Mouse (Mus musculus): ENCODE data around the gene Rin2. TPM values are rescaled to one million over a fixed set of nuclear protein-coding genes. Genes with fewer than 3 reads are reported as not detected.
A peak's percentile ranks its signal among the peaks of the same experiment; 100 is the strongest.
"Not testable (repeated sequence)": the region's sequence is repeated elsewhere in the genome, so short reads cannot be mapped to it uniquely, and the experiment has no call there.

Rin2 gene
- total and polyA plus RNA-seq, 2 experiments from 2014 or later, result 13.1 to 16.8 TPM

GRCm38 (mm10) chr2:145888766-145889480 lies 213.9 kb downstream of the Rin2 start:
- Histone ChIP-seq H3K36me3 (replicated peaks; ENCODE audit: control insufficient read depth, insufficient read depth, low read length) (peaks cover 32% of the 10 kb centered on the region), H3K4me3 (ENCODE audit: low read depth, low read length) (no peak overlapping the region), H3K9ac (replicated peaks; ENCODE audit: low read depth, low read length) (no peak overlapping the region), H3K27ac (ENCODE audit: low read depth) (peak overlapping the region; percentile 94), H3K9me3 (replicated peaks; ENCODE audit: control insufficient read depth, low read length) (no peaks in the 10 kb centered on the region), H3K4me2 (ENCODE audit: low read depth, low read length) (peak overlapping the region; percentile 19; the same call in 1 of the 2 replicates), H3K4me1 (ENCODE audit: control insufficient read depth, insufficient read depth) (peaks cover 22% of the 10 kb centered on the region), H3K27me3 (ENCODE audit: control insufficient read depth, insufficient read depth, low read length) (no peaks in the 10 kb centered on the region)
- ATAC-seq (ENCODE audit: insufficient read depth, low read depth) (peak; percentile 9), DNase-seq (ENCODE audit: low spot score) (no peak)
- TF ChIP-seq CTCF (IDR thresholded peaks at IDR 0.05; ENCODE audit: low read depth), result no peak
- no peak for TF ChIP-seq EP300 (IDR thresholded peaks at IDR 0.05; ENCODE audit: low read depth)
- 39% methylated on average over 6 of the region's 6 CpGs for WGBS

- Histone ChIP-seq H3K9ac (replicated peaks; ENCODE audit: low read depth, low read length) (no peak overlapping the region), H3K27ac (ENCODE audit: low read depth) (no peak overlapping the region), H3K4me1 (ENCODE audit: control insufficient read depth, insufficient read depth) (peaks cover 22% of the 10 kb centered on the region), H3K9me3 (replicated peaks; ENCODE audit: control insufficient read depth, low read length) (no peaks in the 10 kb centered on the region), H3K4me2 (ENCODE audit: low read depth, low read length) (no peak overlapping the region), H3K4me3 (ENCODE audit: low read depth, low read length) (no peak overlapping the region), H3K36me3 (replicated peaks; ENCODE audit: control insufficient read depth, insufficient read depth, low read length) (peaks cover 21% of the 10 kb centered on the region), H3K27me3 (ENCODE audit: control insufficient read depth, insufficient read depth, low read length) (no peaks in the 10 kb centered on the region)
- TF ChIP-seq CTCF (IDR thresholded peaks at IDR 0.05; ENCODE audit: low read depth) (no peak), EP300 (IDR thresholded peaks at IDR 0.05; ENCODE audit: low read depth) (no peak)
- ATAC-seq (ENCODE audit: insufficient read depth, low read depth) (no peak), DNase-seq (ENCODE audit: low spot score) (no peak)
- WGBS, result 62% methylated on average over 2 of the region's 2 CpGs
Observed at GRCm38 (mm10) chr2:145890571-145890970, 215.6 kb downstream of the Rin2 start.

GRCm38 (mm10) chr2:145893756-145894155 lies 218.7 kb downstream of the Rin2 start:
- no peak for TF ChIP-seq CTCF (IDR thresholded peaks at IDR 0.05; ENCODE audit: low read depth)
- TF ChIP-seq EP300 (IDR thresholded peaks at IDR 0.05; ENCODE audit: low read depth), result no peak
- Histone ChIP-seq H3K4me3 (ENCODE audit: low read depth, low read length) (no peak overlapping the region), H3K27me3 (ENCODE audit: control insufficient read depth, insufficient read depth, low read length) (no peaks in the 10 kb centered on the region), H3K4me1 (ENCODE audit: control insufficient read depth, insufficient read depth) (peaks cover 9% of the 10 kb centered on the region), H3K9ac (replicated peaks; ENCODE audit: low read depth, low read length) (no peak overlapping the region), H3K4me2 (ENCODE audit: low read depth, low read length) (no peak overlapping the region), H3K27ac (ENCODE audit: low read depth) (no peak overlapping the region), H3K36me3 (replicated peaks; ENCODE audit: control insufficient read depth, insufficient read depth, low read length) (no peaks in the 10 kb centered on the region), H3K9me3 (replicated peaks; ENCODE audit: control insufficient read depth, low read length) (no peaks in the 10 kb centered on the region)
- WGBS, result 96% methylated on average over 6 of the region's 6 CpGs
- ATAC-seq (ENCODE audit: insufficient read depth, low read depth) (no peak), DNase-seq (ENCODE audit: low spot score) (no peak)

- H3K4me2 ChIP-seq (ENCODE audit: low read depth, low read length), result no peak overlapping the region
- H3K27ac ChIP-seq (ENCODE audit: low read depth), result no peak overlapping the region
- 75% methylated on average over 9 of the region's 9 CpGs for WGBS
- no peaks in the 10 kb centered on the region for H3K36me3 ChIP-seq (replicated peaks; ENCODE audit: control insufficient read depth, insufficient read depth, low read length)
- TF ChIP-seq EP300 (IDR thresholded peaks at IDR 0.05; ENCODE audit: low read depth) (no peak), CTCF (IDR thresholded peaks at IDR 0.05; ENCODE audit: low read depth) (no peak)
- ATAC-seq (ENCODE audit: insufficient read depth, low read depth) (no peak), DNase-seq (ENCODE audit: low spot score) (no peak)
- H3K27me3 ChIP-seq (ENCODE audit: control insufficient read depth, insufficient read depth, low read length), result no peaks in the 10 kb centered on the region
- no peak overlapping the region for H3K4me3 ChIP-seq (ENCODE audit: low read depth, low read length)
- no peaks in the 10 kb centered on the region for H3K9me3 ChIP-seq (replicated peaks; ENCODE audit: control insufficient read depth, low read length)
- no peak overlapping the region for H3K9ac ChIP-seq (replicated peaks; ENCODE audit: low read depth, low read length)
- H3K4me1 ChIP-seq (ENCODE audit: control insufficient read depth, insufficient read depth), result no peaks in the 10 kb centered on the region
Observed at GRCm38 (mm10) chr2:145898106-145898505, 223.1 kb downstream of the Rin2 start.

- H3K4me1 ChIP-seq (ENCODE audit: control insufficient read depth, insufficient read depth), result peaks cover 15% of the 10 kb centered on the region
- WGBS, result 58% methylated on average over 8 of the region's 8 CpGs
- H3K27ac ChIP-seq (ENCODE audit: low read depth); H3K9me3 ChIP-seq (replicated peaks; ENCODE audit: control insufficient read depth, low read length); H3K9ac ChIP-seq (replicated peaks; ENCODE audit: low read depth, low read length); H3K4me2 ChIP-seq (ENCODE audit: low read depth, low read length); H3K27me3 ChIP-seq (ENCODE audit: control insufficient read depth, insufficient read depth, low read length); ATAC-seq (ENCODE audit: insufficient read depth, low read depth); H3K4me3 ChIP-seq (ENCODE audit: low read depth, low read length); DNase-seq (ENCODE audit: low spot score); H3K36me3 ChIP-seq (replicated peaks; ENCODE audit: control insufficient read depth, insufficient read depth, low read length): not testable (repeated sequence)
Observed at GRCm38 (mm10) chr2:145900318-145900717, 225.3 kb downstream of the Rin2 start.

- H3K9ac ChIP-seq (replicated peaks; ENCODE audit: low read depth, low read length), result peak within 1 kb of the TSS; percentile 94; the same call in 1 of the 2 replicates
Observed at GRCm38 (mm10) chr2:145901861-145902260, 226.8 kb downstream of the Rin2 start, which contains the start of gene Naa20. TSS of gene Naa20 (plus strand) at chr2:145902099.

More at GRCm38 (mm10) chr2:145901861-145902260, 226.8 kb downstream of the Rin2 start, which contains the start of gene Naa20:
- no peaks in the 10 kb centered on the region for H3K9me3 ChIP-seq (replicated peaks; ENCODE audit: control insufficient read depth, low read length)
- DNase-seq (ENCODE audit: low spot score), result no peak
- peak within 1 kb of the TSS; percentile 69 for H3K4me2 ChIP-seq (ENCODE audit: low read depth, low read length)
- TF ChIP-seq CTCF (IDR thresholded peaks at IDR 0.05; ENCODE audit: low read depth), result no peak; the same call in 1 of the 2 replicates
- TF ChIP-seq EP300 (IDR thresholded peaks at IDR 0.05; ENCODE audit: low read depth), result no peak
- WGBS, result 81% methylated on average over 6 of the region's 6 CpGs
- no peaks in the 10 kb centered on the region for H3K27me3 ChIP-seq (ENCODE audit: control insufficient read depth, insufficient read depth, low read length)
- H3K4me1 ChIP-seq (ENCODE audit: control insufficient read depth, insufficient read depth), result peaks cover 19% of the 10 kb centered on the region
- H3K27ac ChIP-seq (ENCODE audit: low read depth), result no peak within 1 kb of the TSS
- peaks cover 2% of the 10 kb centered on the region; the same call in 1 of the 2 replicates for H3K36me3 ChIP-seq (replicated peaks; ENCODE audit: control insufficient read depth, insufficient read depth, low read length)
- H3K4me3 ChIP-seq (ENCODE audit: low read depth, low read length), result peak within 1 kb of the TSS; percentile 97
- ATAC-seq (ENCODE audit: insufficient read depth, low read depth), result no peak
